Mouse (Mus musculus): ENCODE results near the gene Arhgap45. TPM values are rescaled to one million over a fixed set of nuclear protein-coding genes. Genes with fewer than 3 reads are reported as not detected.

Gene Arhgap45
- polyA plus RNA-seq, 1 experiment from 2014 or later = 7.7 TPM

DNA sequence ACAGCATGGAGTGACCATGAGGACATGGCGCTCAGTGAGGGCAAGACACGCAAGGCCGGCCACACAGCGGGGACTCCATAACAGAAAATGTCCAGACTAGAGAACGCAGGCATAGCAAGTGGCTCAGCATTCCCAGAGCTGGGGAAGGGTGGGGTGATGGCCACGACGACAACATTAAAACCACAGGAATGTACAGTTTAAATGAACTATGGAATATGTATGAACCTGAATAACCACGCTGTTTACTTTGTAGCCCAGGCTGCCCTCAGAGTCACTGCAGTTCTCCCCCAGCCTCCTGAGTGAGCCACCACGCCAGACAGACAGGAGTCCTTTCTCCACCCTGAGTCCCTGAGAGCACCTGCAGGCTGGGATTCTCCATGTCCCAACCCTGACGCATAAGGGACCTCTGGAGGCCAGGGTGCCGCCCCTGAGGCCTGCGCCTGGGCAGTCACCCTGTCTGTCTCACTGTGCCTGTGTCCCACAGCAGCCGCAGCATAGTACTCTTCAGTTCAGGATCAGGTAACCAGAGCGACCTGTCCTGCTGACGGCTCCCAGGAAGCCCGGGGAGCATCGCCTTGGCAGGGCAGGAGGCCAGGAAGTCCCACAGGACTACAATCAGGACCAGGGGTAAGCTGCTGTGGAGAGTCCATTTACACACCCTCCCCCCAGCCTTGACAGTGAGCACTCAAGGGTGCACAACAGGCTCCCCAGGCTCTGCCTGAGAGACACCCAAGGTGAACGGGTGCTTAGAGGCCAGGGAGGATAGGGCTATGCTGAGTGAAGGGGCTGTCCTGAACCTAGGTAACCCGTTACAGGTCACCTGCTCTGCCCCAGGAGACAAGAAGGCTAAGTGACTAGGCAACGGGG, 56.4 kb downstream of the Arhgap45 start:
- Histone ChIP-seq H3K4me3 (ENCODE audit: low read length) (no peak overlapping the region), H3K9me3 (ENCODE audit: control insufficient read depth, low read length) (no peaks in the 10 kb centered on the region), H3K27me3 (ENCODE audit: control insufficient read depth, insufficient read depth, low read length) (no peaks in the 10 kb centered on the region), H3K9ac (ENCODE audit: low read depth, low read length) (no peak overlapping the region), H3K36me3 (ENCODE audit: control insufficient read depth, insufficient read depth, low read length) (peaks cover 4% of the 10 kb centered on the region; the same call in 1 of the 2 replicates), H3K27ac (ENCODE audit: low read depth, low read length) (no peak overlapping the region), H3K4me2 (replicated peaks; ENCODE audit: low read depth, low read length) (no peak overlapping the region), H3K4me1 (ENCODE audit: control insufficient read depth, insufficient read depth, low read length) (peaks cover 29% of the 10 kb centered on the region)
- 85% methylated on average over 20 of the region's 20 CpGs for WGBS
- ATAC-seq (ENCODE audit: low FRiP score, low TSS enrichment) = no peak

DNA sequence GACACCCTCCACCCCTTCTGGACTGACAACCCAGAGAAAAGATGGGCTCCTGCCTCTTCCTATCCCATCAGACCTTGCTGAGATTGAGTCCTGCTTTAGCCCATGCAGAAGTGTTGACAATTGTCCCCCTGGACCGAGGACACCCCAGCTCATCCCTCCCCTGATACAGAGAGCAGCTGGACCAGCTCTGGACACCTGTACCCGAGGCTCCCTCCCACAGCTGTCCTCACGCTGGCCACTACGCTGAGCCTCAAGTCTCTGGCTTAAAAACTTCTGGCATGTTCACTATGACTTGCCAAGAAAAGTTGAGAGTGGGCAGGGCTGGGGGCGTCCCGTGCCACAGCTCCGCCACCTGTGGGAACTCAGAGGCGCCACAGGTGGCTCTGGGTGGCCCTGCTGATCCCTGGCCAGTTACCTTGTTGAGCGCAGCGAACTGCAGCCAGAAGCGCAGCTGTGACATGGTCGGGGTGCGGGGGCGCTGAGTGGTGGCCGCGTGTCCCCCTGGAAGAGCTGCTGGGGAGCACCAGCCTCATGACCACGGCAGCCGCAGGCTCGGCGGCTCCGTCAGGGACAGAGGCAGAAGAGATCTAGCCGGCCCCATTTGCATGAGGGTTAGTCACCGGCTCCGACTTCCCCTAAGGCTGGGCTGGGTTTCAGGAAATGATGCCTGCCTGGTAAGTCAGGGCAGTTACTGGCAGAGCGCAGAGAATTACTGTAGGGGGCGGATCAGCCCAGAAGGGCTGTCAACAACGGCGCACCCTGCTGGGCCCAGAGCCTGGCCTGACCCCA, 58.6 kb downstream of the Arhgap45 start:
- 0 out of 2 replicates have a peak overlapping the region, but pooled peaks have one; percentile 24 for H3K27ac ChIP-seq (ENCODE audit: low read depth, low read length)
- ATAC-seq (ENCODE audit: low FRiP score, low TSS enrichment) = peak; percentile 44
- H3K36me3 ChIP-seq (ENCODE audit: control insufficient read depth, insufficient read depth, low read length) = peaks cover 13% of the 10 kb centered on the region

DNA sequence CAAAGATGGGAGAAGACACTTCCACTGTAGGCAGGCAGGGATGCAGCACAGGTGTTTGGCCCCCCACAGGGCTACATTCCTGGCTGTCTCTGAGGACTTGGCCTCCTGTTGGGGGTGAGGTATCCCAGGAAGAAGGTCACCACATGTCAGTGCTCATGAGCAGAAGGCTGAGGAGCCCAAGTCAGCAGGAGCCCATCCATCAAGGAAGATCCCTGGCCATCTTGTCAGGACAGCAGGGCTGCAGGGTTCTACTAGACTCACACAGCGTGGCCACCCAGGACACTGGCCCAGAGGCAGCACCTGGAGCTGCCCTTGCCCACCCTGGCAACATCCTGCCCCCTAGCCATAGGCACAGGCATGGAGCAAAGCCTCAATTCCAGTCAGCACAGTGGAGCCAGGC, 59.5 kb downstream of the Arhgap45 start:
- ATAC-seq (ENCODE audit: low FRiP score, low TSS enrichment) = no peak

More for the DNA sequence above, 58.6 kb downstream of the Arhgap45 start:
- H3K4me1 ChIP-seq (ENCODE audit: control insufficient read depth, insufficient read depth, low read length) = peaks cover 29% of the 10 kb centered on the region
- H3K27me3 ChIP-seq (ENCODE audit: control insufficient read depth, insufficient read depth, low read length) = no peaks in the 10 kb centered on the region
- WGBS = 11% methylated on average over 28 of the region's 28 CpGs
- peak overlapping the region; percentile 14; the same call in 1 of the 2 replicates for H3K9ac ChIP-seq (ENCODE audit: low read depth, low read length)
- H3K9me3 ChIP-seq (ENCODE audit: control insufficient read depth, low read length) = no peaks in the 10 kb centered on the region
- H3K4me2 ChIP-seq (replicated peaks; ENCODE audit: low read depth, low read length) = peak overlapping the region; percentile 35
- peak overlapping the region; percentile 17 for H3K4me3 ChIP-seq (ENCODE audit: low read length)

DNA sequence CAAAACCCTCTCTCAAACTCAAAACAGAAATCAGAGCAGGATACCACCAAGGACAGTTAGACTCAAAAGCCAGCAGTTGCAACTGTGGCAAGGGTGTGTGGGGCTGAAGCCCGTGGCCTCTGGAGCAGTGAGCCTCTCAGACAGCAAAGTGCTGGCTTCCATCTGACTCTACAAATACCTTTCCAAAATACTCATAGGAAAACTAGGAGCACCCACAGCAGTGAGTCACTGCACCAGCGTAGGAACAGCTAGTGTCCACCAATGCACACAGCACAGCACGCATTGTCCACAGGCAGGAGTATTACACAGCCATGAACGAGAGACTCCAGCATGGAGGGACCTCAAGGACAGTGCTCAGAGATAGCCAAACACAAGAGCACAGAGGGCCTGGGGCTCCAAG, 59.9 kb downstream of the Arhgap45 start:
- Histone ChIP-seq H3K36me3 (ENCODE audit: control insufficient read depth, insufficient read depth, low read length) (peaks cover 21% of the 10 kb centered on the region), H3K9ac (ENCODE audit: low read depth, low read length) (no peak overlapping the region)

More for the DNA sequence above, 59.5 kb downstream of the Arhgap45 start:
- no peak overlapping the region for H3K27ac ChIP-seq (ENCODE audit: low read depth, low read length)
- H3K4me3 ChIP-seq (ENCODE audit: low read length) = no peak overlapping the region
- peaks cover 25% of the 10 kb centered on the region for H3K4me1 ChIP-seq (ENCODE audit: control insufficient read depth, insufficient read depth, low read length)
- H3K9me3 ChIP-seq (ENCODE audit: control insufficient read depth, low read length) = no peaks in the 10 kb centered on the region
- H3K9ac ChIP-seq (ENCODE audit: low read depth, low read length) = no peak overlapping the region
- H3K27me3 ChIP-seq (ENCODE audit: control insufficient read depth, insufficient read depth, low read length) = no peaks in the 10 kb centered on the region
- H3K4me2 ChIP-seq (replicated peaks; ENCODE audit: low read depth, low read length) = no peak overlapping the region
- peaks cover 17% of the 10 kb centered on the region for H3K36me3 ChIP-seq (ENCODE audit: control insufficient read depth, insufficient read depth, low read length)
- WGBS = 53% methylated on average over 1 of the region's 1 CpGs

DNA sequence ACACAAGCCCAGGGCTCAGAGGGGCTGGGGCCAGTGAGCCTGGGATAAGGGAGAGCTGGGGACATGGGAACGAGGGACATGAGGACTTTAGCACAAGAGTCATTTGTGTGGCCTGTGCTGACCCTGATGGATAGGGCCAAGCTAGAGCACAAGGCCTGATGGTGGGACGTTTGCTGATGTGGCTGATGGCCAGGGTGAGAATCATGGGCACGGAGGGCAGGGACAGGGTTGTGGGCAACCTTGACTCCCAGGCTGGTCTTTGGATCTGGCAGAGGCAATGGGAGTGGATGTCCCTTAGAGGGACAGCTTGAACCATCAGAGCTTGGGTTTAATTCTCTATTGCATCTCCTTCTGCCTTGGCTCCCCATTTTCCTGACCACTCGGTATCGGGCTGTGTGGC, 60.9 kb downstream of the Arhgap45 start:
- H3K4me3 ChIP-seq (ENCODE audit: low read length) = no peak overlapping the region
- WGBS = 94% methylated on average over 5 of the region's 5 CpGs
- no peaks in the 10 kb centered on the region for H3K9me3 ChIP-seq (ENCODE audit: control insufficient read depth, low read length)
- ATAC-seq (ENCODE audit: low FRiP score, low TSS enrichment) = no peak
- H3K9ac ChIP-seq (ENCODE audit: low read depth, low read length) = no peak overlapping the region
- H3K4me1 ChIP-seq (ENCODE audit: control insufficient read depth, insufficient read depth, low read length) = peaks cover 13% of the 10 kb centered on the region; the same call in 1 of the 2 replicates
- no peaks in the 10 kb centered on the region for H3K27me3 ChIP-seq (ENCODE audit: control insufficient read depth, insufficient read depth, low read length)
- H3K36me3 ChIP-seq (ENCODE audit: control insufficient read depth, insufficient read depth, low read length) = peaks cover 26% of the 10 kb centered on the region
- no peak overlapping the region for H3K27ac ChIP-seq (ENCODE audit: low read depth, low read length)
- no peak overlapping the region for H3K4me2 ChIP-seq (replicated peaks; ENCODE audit: low read depth, low read length)

More for the DNA sequence above, 59.9 kb downstream of the Arhgap45 start:
- ATAC-seq (ENCODE audit: low FRiP score, low TSS enrichment) = no peak
- Histone ChIP-seq H3K4me3 (ENCODE audit: low read length) (no peak overlapping the region), H3K9me3 (ENCODE audit: control insufficient read depth, low read length) (no peaks in the 10 kb centered on the region), H3K27ac (ENCODE audit: low read depth, low read length) (no peak overlapping the region), H3K4me1 (ENCODE audit: control insufficient read depth, insufficient read depth, low read length) (peaks cover 21% of the 10 kb centered on the region), H3K27me3 (ENCODE audit: control insufficient read depth, insufficient read depth, low read length) (no peaks in the 10 kb centered on the region), H3K4me2 (replicated peaks; ENCODE audit: low read depth, low read length) (no peak overlapping the region)
- 91% methylated on average over 4 of the region's 4 CpGs for WGBS

DNA sequence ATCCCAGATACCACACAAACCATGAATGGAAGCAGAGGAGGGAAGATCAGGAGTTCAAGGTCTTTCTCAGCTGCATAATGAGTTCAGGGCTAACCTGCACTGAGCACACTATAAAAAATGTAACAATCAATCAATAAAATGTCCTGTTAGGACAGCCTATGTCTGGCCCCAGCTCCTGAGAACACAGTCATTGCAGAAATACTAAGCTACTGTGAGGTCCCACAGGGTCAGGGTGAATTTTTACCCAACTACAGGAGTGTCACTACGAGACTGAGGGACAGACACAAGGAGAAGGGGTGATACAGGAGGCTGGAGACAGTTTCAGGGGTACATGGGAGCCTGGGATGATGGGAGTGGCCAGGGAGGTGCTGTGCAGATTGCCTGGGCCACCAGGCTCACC, 61.9 kb downstream of the Arhgap45 start:
- H3K9me3 ChIP-seq (ENCODE audit: control insufficient read depth, low read length) = no peaks in the 10 kb centered on the region
- peaks cover 8% of the 10 kb centered on the region; the same call in 1 of the 2 replicates for H3K4me1 ChIP-seq (ENCODE audit: control insufficient read depth, insufficient read depth, low read length)
- H3K36me3 ChIP-seq (ENCODE audit: control insufficient read depth, insufficient read depth, low read length) = peaks cover 34% of the 10 kb centered on the region
- no peaks in the 10 kb centered on the region for H3K27me3 ChIP-seq (ENCODE audit: control insufficient read depth, insufficient read depth, low read length)
- H3K9ac ChIP-seq (ENCODE audit: low read depth, low read length) = no peak overlapping the region
- ATAC-seq (ENCODE audit: low FRiP score, low TSS enrichment) = no peak
- 93% methylated on average over 1 of the region's 1 CpGs for WGBS
- no peak overlapping the region for H3K4me2 ChIP-seq (replicated peaks; ENCODE audit: low read depth, low read length)
- H3K4me3 ChIP-seq (ENCODE audit: low read length) = no peak overlapping the region
- no peak overlapping the region for H3K27ac ChIP-seq (ENCODE audit: low read depth, low read length)

DNA sequence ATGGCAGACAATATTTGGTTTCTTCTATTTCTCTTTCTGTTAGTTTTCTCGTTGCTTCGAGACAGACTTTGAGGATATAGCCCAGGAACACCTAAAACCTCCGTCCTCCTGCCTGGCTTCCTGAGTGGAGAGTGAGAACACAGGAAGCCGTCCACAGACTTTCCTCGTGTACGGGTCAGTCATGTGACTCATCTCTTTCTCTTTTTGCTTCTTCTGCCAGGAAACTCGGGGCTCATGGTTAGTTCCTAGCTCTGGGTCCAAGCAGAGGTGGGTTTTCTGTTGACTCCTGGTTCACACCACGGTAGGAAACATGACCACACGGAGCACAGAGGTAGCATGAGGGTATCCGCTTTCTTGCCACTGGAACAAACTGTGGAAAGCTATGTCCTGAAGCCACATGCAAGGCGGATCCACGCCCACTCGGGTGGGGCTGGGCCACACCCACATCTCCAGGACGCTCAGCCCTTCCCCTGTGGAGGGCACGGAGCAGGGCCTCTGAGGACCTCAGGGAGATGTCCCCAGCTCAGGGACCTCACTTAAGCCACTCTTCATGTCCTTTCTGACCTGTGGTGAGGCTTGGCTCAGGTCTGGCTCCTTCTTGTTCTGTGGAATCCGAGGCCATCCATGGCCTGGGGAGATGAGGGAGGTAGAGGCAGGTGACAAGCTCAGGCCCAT, 64.1 kb downstream of the Arhgap45 start:
- ATAC-seq (ENCODE audit: low FRiP score, low TSS enrichment) = no peak
- H3K9ac ChIP-seq (ENCODE audit: low read depth, low read length) = peak overlapping the region; percentile 7; the same call in 1 of the 2 replicates
- H3K4me3 ChIP-seq (ENCODE audit: low read length) = no peak overlapping the region
- H3K4me1 ChIP-seq (ENCODE audit: control insufficient read depth, insufficient read depth, low read length) = peaks cover 6% of the 10 kb centered on the region; the same call in 1 of the 2 replicates
- H3K27ac ChIP-seq (ENCODE audit: low read depth, low read length) = no peak overlapping the region
- 84% methylated on average over 16 of the region's 16 CpGs for WGBS
- H3K27me3 ChIP-seq (ENCODE audit: control insufficient read depth, insufficient read depth, low read length) = no peaks in the 10 kb centered on the region
- no peak overlapping the region for H3K4me2 ChIP-seq (replicated peaks; ENCODE audit: low read depth, low read length)
- H3K36me3 ChIP-seq (ENCODE audit: control insufficient read depth, insufficient read depth, low read length) = peaks cover 43% of the 10 kb centered on the region
- H3K9me3 ChIP-seq (ENCODE audit: control insufficient read depth, low read length) = no peaks in the 10 kb centered on the region

Measured in kidney, embryonic 14.5 days (tissue).